8 mouse cellular contexts compared by ENCODE assay signal in the genomic region with DNA sequence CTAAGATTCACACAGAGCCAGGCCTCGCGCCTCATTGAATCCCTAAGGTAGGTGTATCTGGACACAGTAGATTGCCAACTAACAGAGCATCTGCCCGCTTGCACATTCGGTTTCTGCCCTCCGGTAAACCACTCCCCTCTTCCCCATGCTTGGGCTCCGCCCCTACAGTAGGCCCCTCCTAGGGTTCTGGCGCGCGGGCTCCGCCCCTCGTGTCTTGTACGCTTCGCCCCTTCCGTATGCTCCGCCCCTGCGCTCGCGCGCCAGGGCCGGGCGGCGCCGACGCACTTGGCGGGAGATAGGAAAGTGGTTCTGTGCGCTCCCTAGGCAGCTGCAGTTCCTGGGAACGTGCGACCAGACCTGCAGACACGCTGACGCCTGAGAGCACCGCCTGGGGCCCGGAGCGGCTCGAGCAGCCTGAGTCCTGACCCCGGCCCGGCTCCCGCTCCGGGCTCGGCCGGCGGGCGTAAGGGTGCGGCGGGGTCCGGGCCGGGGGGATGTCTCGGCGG. TPM values are rescaled to one million over a fixed set of nuclear protein-coding genes. Genes with fewer than 3 reads are reported as not detected.
DNase-seq lines count a peak whose midpoint lies in the region; ATAC-seq lines count a peak whose summit lies in the region.

A gene (plus strand): TSS at position 353 of the 506 bp plus-strand sequence.

- no peak within 1 kb of the TSS for H3K27ac ChIP-seq in brown adipose tissue, adult 24 weeks (replicated peaks; ENCODE audit: low read depth, low read length)
- peak within 1 kb of the TSS; percentile 49; the same call in 1 of the 2 replicates for H3K27ac ChIP-seq in heart, embryonic 13.5 days (replicated peaks)
- peak within 1 kb of the TSS; percentile 90 for H3K27ac ChIP-seq in liver, embryonic 12.5 days
- peak within 1 kb of the TSS; percentile 70 for H3K27ac ChIP-seq in stomach, embryonic 15.5 days

- WGBS in heart, embryonic 13.5 days: under 1% methylated on average over 48 of the region's 48 CpGs
- WGBS in liver, embryonic 12.5 days (ENCODE audit: insufficient replicate concordance): under 1% methylated on average over 48 of the region's 48 CpGs
- WGBS in stomach, embryonic 15.5 days: under 1% methylated on average over 48 of the region's 48 CpGs

- ATAC-seq in heart, embryonic 13.5 days (ENCODE audit: extremely low read depth, insufficient number of reproducible peaks, low FRiP score, low TSS enrichment): peak; percentile 97
- ATAC-seq in liver, embryonic 12.5 days: peak; percentile 97
- peak; percentile 100 for ATAC-seq in stomach, embryonic 15.5 days (ENCODE audit: insufficient read depth, low FRiP score, low read depth)

- peak; percentile 95 for DNase-seq in CD4-positive, CD25-positive, alpha-beta regulatory T cell, adult 2 months (ENCODE audit: low read depth, low spot score)
- peak; percentile 34 for DNase-seq in fat pad, adult 2 months (ENCODE audit: extremely low read depth, low read depth, low spot score)
- DNase-seq in kidney, postnatal 10 days: peak; percentile 95
- DNase-seq in natural killer cell, adult 2 months (ENCODE audit: low spot score in 2 of 2): peak; percentile 88 to 91

- H3K4me3 ChIP-seq in brown adipose tissue, adult 24 weeks (ENCODE audit: insufficient read depth, low read depth, low read length): peak within 1 kb of the TSS; percentile 56
- peak within 1 kb of the TSS; percentile 81 for H3K4me3 ChIP-seq in heart, embryonic 13.5 days
- peak within 1 kb of the TSS; percentile 81 for H3K4me3 ChIP-seq in liver, embryonic 12.5 days
- peak within 1 kb of the TSS; percentile 76 for H3K4me3 ChIP-seq in stomach, embryonic 15.5 days (replicated peaks)

- peaks cover under 1% of the 10 kb centered on the region for H3K36me3 ChIP-seq in heart, embryonic 13.5 days
- H3K36me3 ChIP-seq in liver, embryonic 12.5 days: peaks cover 19% of the 10 kb centered on the region
- no peaks in the 10 kb centered on the region for H3K36me3 ChIP-seq in stomach, embryonic 15.5 days

- H3K4me2 ChIP-seq in heart, embryonic 13.5 days: peak within 1 kb of the TSS; percentile 99
- H3K4me2 ChIP-seq in liver, embryonic 12.5 days: peak within 1 kb of the TSS; percentile 94
- H3K4me2 ChIP-seq in stomach, embryonic 15.5 days: peak within 1 kb of the TSS; percentile 100

- no peaks in the 10 kb centered on the region for H3K27me3 ChIP-seq in heart, embryonic 13.5 days (replicated peaks)
- no peaks in the 10 kb centered on the region for H3K27me3 ChIP-seq in liver, embryonic 12.5 days (replicated peaks)
- H3K27me3 ChIP-seq in stomach, embryonic 15.5 days (replicated peaks): no peaks in the 10 kb centered on the region

- no peaks in the 10 kb centered on the region for H3K9me3 ChIP-seq in heart, embryonic 13.5 days
- no peaks in the 10 kb centered on the region for H3K9me3 ChIP-seq in liver, embryonic 12.5 days (replicated peaks)
- H3K9me3 ChIP-seq in stomach, embryonic 15.5 days: no peaks in the 10 kb centered on the region

- peaks cover 4% of the 10 kb centered on the region for H3K4me1 ChIP-seq in brown adipose tissue, adult 24 weeks (ENCODE audit: control insufficient read depth, insufficient read depth, insufficient read length, low read length)
- peaks cover 40% of the 10 kb centered on the region for H3K4me1 ChIP-seq in heart, embryonic 13.5 days
- H3K4me1 ChIP-seq in liver, embryonic 12.5 days: peaks cover 45% of the 10 kb centered on the region
- H3K4me1 ChIP-seq in stomach, embryonic 15.5 days: peaks cover 19% of the 10 kb centered on the region

- H3K9ac ChIP-seq in heart, embryonic 13.5 days: peak within 1 kb of the TSS; percentile 83
- peak within 1 kb of the TSS; percentile 91 for H3K9ac ChIP-seq in liver, embryonic 12.5 days
- H3K9ac ChIP-seq in stomach, embryonic 15.5 days: peak within 1 kb of the TSS; percentile 47

RNA-seq across cellular contexts. Expression of the gene that starts here (rescaled TPM):
- 1.5 TPM in 1 of 2 replicates, not detected in the other for polyA plus RNA-seq in brown adipose tissue, adult 24 weeks (2012; ENCODE audit: insufficient read depth, insufficient read length, missing spikeins)
- 16.7 and 17.7 TPM in 2 replicates for polyA plus RNA-seq in heart, embryonic 13.5 days (2015; fragmentation: Nextera tagmentation; extraction: Ambion mirVana)
- 71.7 and 72.8 TPM in 2 replicates for polyA plus RNA-seq in liver, embryonic 12.5 days (2016; fragmentation: Nextera tagmentation; extraction: Ambion mirVana)
- 23.3 and 26.7 TPM in 2 replicates for polyA plus RNA-seq in stomach, embryonic 15.5 days (2015; fragmentation: Nextera tagmentation; extraction: Ambion mirVana)

Comparison
In these comparisons a context has a peak if more than half of its experiments do, and no peak if none do; other contexts are left out.
1. DNase-seq: peak in every context shown above with its lines; median percentile 95 in CD4-positive, CD25-positive, alpha-beta regulatory T cell, adult 2 months; 95 in kidney, postnatal 10 days; 90 in natural killer cell, adult 2 months; 34 in fat pad, adult 2 months.